Mouse (Mus musculus) lung, embryonic 15.5 days (tissue): Measurements from ENCODE around the gene Nup88. TPM values are rescaled to one million over a fixed set of nuclear protein-coding genes. Genes with fewer than 3 reads are reported as not detected.
"Not testable (repeated sequence)": the region's sequence is repeated elsewhere in the genome, so short reads cannot be mapped to it uniquely, and the experiment has no call there.

Experiments
- ATAC-seq: fragments of 200-750 bp; cut with Nextera tagmentation; 2 replicates; pipeline ENCODE4 v1.8.0; 2017; ENCODE audit warnings: moderate number of reproducible peaks, borderline replicate concordance; ENCODE audit not compliant: low FRiP score, low TSS enrichment; ENCODE audit errors: extremely low read depth
- H3K27ac ChIP-seq: fragments of 300-500 bp; sonication (generic); 2 replicates; pipeline ENCODE4 v1.5.1; 2015; ENCODE audit warnings: moderate library complexity, mild to moderate bottlenecking, inconsistent platforms
- H3K27me3 ChIP-seq: fragments of 300-500 bp; sonication (generic); 2 replicates; pipeline ENCODE4 v1.6.1; 2015; ENCODE audit warnings: inconsistent platforms
- H3K36me3 ChIP-seq: fragments of 300-500 bp; sonication (generic); 2 replicates; pipeline ENCODE4 v1.6.1; 2015; ENCODE audit warnings: inconsistent platforms
- H3K4me1 ChIP-seq: fragments of 300-500 bp; sonication (generic); 2 replicates; pipeline ENCODE4 v1.6.1; 2015; ENCODE audit warnings: inconsistent platforms
- H3K4me2 ChIP-seq: fragments of 300-500 bp; sonication (generic); 2 replicates; pipeline ENCODE4 v1.6.1; 2015; ENCODE audit warnings: inconsistent platforms, mild to moderate bottlenecking, moderate library complexity
- H3K4me3 ChIP-seq: fragments of 300-500 bp; sonication (generic); 2 replicates; pipeline ENCODE4 v1.5.1; 2015; ENCODE audit warnings: mild to moderate bottlenecking, inconsistent platforms
- H3K9ac ChIP-seq: fragments of 300-500 bp; sonication (generic); 2 replicates; pipeline ENCODE4 v1.6.1; 2015; ENCODE audit warnings: inconsistent platforms
- H3K9me3 ChIP-seq: fragments of 300-500 bp; sonication (generic); 2 replicates; pipeline ENCODE4 v1.6.1; 2016; ENCODE audit warnings: inconsistent platforms
- WGBS: fragments of 180-500 bp; shearing (Covaris S2); methylation state at CpG from one replicate; pipeline ENCODE4 v1.1.7; 2015; 5-methylcytosine and 5-hydroxymethylcytosine counted together
- polyA plus RNA-seq: library from polyadenylated mRNA; unstranded; fragments of >200 nt; fragmentation: Nextera tagmentation; extraction: Ambion mirVana; gene quantifications from 2 replicates; pipeline ENCODE4 v1.2.1, GENCODE M21; 2015

Gene Nup88
- polyA plus RNA-seq, 1 experiment from 2014 or later, result 127 TPM

- H3K27ac ChIP-seq, result peak overlapping the region; percentile 63
- H3K9me3 ChIP-seq, H3K4me2 ChIP-seq, H3K4me1 ChIP-seq, H3K9ac ChIP-seq, H3K27me3 ChIP-seq, H3K4me3 ChIP-seq, ATAC-seq: not testable (repeated sequence)
- 88% methylated on average over 5 of the region's 5 CpGs for WGBS
- peaks cover 22% of the 10 kb centered on the region for H3K36me3 ChIP-seq
Observed at GRCm38 (mm10) chr11:70898182-70898581, 71.6 kb downstream of the Nup88 start.

GRCm38 (mm10) chr11:70897680-70898079 lies 72.1 kb downstream of the Nup88 start:
- Histone ChIP-seq H3K4me2 (no peak overlapping the region), H3K27ac (peak overlapping the region; percentile 63; the same call in 1 of the 2 replicates), H3K9ac (no peak overlapping the region), H3K4me1 (no peaks in the 10 kb centered on the region), H3K4me3 (no peak overlapping the region), H3K27me3 (no peaks in the 10 kb centered on the region), H3K36me3 (peaks cover 22% of the 10 kb centered on the region), H3K9me3 (no peaks in the 10 kb centered on the region)
- WGBS, result 65% methylated on average over 3 of the region's 3 CpGs
- ATAC-seq, result no peak

Other genes starting within 250 kb of the Nup88 start
- 4.6 and 5.4 TPM in 2 replicates for gene Zfp3, start 205.8 kb downstream of the Nup88 start, polyA plus RNA-seq
- gene Scimp, start 157.4 kb downstream of the Nup88 start, polyA plus RNA-seq, result 0.35 and 0.46 TPM in 2 replicates
- gene Rabep1, start 125.2 kb downstream of the Nup88 start, polyA plus RNA-seq, result 29.9 and 32.5 TPM in 2 replicates
- 75.4 and 81.4 TPM in 2 replicates for gene Rpain, start 240 bp upstream of the Nup88 start, polyA plus RNA-seq
- gene C1qbp, start 13.1 kb upstream of the Nup88 start, polyA plus RNA-seq, result 220 and 229 TPM in 2 replicates
- gene Dhx33, start 34.5 kb upstream of the Nup88 start, polyA plus RNA-seq, result 18.4 and 18.6 TPM in 2 replicates
- gene Mis12, start 49.6 kb upstream of the Nup88 start, polyA plus RNA-seq, result 49.5 and 51.2 TPM in 2 replicates
- 52.6 and 53.1 TPM in 2 replicates for gene Derl2, start 49.9 kb upstream of the Nup88 start, polyA plus RNA-seq
- gene 6330403K07Rik, start 63.5 kb upstream of the Nup88 start, polyA plus RNA-seq, result 99.5 and 99.8 TPM in 2 replicates
- gene Nlrp1a, start 174.7 kb upstream of the Nup88 start, polyA plus RNA-seq, result 0.11 and 0.19 TPM in 2 replicates